Mouse (Mus musculus) Muller cell, postnatal 12 days (primary cell): ENCODE results near the gene Gm28048.

ENCODE experiments used
- DNase-seq: peaks from one replicate; pipeline ENCODE4 v3.0.0-alpha.2; 2015; ENCODE audit errors: inconsistent ontology term

Gene Gm28048

DNA sequence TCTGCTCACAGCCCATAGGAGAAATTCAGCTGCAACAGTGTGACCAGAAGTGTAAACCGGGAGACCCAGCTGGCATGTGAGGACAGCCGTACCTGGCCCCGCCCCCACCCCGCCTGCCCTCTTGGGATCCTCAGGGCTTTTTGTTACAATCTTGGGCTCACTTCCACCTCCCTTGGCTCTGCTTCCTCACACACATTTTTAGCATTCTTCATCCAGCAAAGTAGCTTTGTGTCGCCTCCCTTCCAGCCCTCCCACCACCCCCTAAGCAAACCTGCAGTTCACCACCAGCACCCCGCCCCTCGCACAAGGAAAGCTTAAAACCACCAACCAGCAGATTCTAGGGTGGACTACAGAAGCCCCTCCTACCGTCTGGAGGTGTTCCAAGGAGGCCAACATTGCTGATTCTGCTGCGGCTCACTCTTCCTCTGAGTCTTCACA lies 181.9 kb downstream of the Gm28048 start:
- DNase-seq: peak; percentile 85

DNA sequence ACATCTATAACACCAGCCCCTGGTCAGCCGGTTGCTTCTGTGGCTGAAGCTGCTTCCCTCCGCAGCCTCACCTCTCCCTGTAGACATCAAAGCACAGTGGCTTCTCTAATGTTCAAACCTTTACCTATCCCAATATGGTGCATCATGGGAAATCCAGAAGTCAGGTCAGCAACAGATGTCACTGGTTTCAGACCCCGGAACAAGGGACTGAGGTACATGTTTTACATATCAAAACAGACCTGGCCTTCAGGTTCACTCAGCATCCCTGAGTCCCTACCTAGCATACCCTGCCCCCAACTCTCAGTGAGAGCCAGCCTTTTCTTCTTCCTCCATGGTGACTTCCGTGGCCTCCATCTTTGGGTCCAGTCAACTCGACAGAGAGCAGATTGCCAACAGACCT lies 183.0 kb downstream of the Gm28048 start:
- DNase-seq: no peak

DNA sequence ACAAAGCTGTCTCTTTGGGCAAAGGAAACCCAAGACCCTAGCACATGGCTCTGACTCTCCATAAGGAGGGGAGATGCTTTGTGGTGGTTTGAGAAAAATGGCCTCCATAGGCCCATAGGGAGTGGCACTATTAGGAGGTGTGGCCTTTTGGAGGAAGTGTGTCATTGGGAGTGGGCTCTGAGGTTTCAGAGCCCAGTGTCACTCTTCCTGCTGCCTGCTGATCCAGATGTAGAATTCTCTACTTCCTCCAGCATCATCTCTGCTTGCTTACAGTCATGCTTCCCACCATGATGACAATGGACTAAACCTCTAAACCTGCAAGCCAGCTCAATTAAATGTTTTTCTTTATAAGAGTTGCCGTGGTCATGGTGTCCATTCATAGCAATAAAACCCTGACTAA lies 187.2 kb downstream of the Gm28048 start:
- no peak for DNase-seq

DNA sequence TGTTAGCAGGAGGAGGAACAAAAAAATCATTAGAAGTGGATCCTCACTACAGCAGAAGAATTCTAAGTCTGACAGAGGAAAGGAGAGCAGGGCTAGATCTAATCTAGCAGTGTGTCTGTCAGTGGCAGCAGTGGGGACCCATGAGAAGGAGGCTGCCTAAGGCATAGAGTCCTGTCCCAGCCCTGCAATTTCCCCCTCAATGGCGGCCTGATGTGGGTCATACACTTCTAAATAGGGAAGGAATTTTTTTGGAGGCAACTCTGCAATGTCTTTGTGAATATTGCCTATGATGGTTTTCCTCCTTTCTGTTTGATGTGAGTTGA lies 188.0 kb downstream of the Gm28048 start:
- no peak for DNase-seq

DNA sequence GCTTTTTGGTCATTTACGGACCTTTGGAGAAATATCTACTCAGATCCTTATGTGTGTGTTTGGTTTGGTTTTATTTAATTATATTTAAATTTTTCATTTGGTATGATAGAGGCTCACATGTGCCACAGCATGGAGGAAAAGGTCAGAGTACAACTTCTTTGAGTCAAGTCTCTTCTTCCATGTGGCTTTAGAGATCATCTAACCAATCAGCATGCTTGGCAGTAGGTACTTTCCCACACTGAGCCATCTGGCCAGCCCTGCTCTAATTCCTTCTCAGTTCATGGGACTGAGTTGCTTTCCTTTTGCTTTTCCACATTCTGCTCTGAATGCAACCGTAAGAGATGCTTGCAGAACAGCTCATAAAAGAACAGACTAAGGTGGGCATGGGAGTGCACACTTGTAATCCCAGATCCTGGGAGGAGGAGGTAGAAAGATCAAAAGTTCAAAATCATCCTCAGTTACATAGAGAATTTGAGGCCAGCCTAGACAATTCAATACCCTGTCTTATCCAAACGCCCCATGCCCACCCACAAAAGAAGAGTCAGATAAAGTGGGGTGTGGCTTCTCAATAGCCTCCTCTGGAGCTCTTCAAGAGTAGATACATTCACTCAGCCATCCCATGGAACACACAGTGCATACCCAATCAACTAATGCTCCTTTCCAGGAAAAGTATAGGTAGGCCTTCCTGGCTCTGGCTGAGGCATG lies 188.6 kb downstream of the Gm28048 start:
- no peak for DNase-seq

DNA sequence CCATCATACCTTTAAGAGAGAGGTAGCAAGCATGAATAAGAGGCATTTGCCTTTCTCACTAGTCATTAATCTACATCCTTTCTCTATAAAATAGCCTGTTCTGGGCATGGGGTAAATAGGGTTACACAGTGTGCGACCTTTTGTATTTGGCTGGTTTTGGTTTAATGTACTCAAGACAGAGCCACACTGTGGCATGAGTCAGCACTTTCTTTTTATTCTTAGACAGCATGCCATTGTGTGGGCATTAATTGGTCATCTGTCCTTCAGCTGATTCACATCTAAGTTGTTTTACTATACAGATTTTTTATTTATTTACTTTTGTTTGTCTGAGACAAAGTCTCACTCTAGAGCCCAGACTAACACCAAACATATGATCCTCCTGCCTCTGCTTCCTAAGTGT lies 189.7 kb downstream of the Gm28048 start:
- DNase-seq: peak; percentile 33

DNA sequence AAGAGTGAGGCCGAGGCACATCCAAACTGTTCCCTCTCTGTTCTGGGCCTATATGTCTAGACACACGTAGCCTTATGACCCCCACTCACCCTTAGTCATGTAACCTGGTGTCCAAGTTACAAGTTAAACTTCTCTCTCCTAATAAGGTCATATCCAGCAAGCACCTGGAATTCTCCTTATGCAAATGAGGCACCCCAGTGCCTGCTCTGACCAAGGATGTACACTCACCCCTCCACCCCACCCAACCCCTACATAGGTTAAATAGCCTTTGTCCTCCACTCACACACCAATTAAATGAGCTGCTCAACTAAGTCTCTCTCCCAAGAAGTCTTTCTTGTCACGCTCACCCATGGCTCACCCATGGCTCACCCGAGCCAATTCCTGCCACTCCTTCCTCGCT lies 190.2 kb downstream of the Gm28048 start:
- no peak for DNase-seq

DNA sequence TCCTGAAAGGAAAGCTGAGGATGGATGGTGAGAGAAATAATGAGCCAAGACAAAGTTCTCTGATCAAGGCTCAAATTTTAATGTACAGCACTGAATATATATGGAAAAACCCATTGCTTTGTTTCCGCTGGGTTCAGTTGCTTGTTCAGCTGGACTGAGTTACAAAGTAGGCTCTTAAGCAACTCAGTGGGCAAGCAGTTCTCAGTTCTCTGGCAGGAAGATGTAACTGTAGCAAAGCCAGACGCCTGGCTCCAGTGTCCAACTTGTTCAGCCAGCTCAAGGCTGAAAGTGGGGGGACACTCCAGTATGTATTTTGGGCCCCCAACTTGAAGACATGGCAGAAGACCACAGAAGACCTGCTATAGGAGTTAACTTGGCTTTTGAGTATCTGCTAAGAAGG lies 194.1 kb downstream of the Gm28048 start:
- no peak for DNase-seq
